Mouse (Mus musculus): Measurements from ENCODE around the gene Npc2.

DNA sequence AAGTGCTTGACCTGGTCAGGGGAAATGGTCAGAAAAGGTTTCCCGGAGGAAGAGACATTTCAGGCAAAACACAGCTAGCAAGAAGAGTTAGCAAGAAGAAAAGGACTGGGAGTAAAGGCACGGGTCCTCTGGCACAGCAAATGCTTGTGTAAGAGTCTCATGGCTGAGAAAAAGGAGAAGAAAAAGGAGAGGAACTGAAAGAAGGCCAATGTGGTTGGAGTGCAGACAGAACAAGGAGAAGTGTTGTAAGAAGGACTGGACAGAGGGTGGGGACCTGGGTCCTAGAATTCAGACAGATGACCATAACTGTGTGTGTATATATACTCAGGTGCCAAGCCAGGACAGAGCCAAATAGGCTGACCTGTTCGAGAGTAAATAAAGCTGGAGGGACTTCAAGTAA, 24.8 kb downstream of the Npc2 start:
- no peak for TF ChIP-seq CTCF (IDR thresholded peaks at IDR 0.05; ENCODE audit: insufficient read depth, low read length)
- TF ChIP-seq POLR2A (IDR thresholded peaks at IDR 0.05; ENCODE audit: borderline replicate concordance, extremely low read depth, low read depth, low read length): no peak

Measured in lung, adult 2 months (tissue).